Mouse (Mus musculus) heart, postnatal 0 days (tissue): Measurements from ENCODE around the gene Gcgr.

ENCODE experiments used
- CTCF ChIP-seq: IDR thresholded peaks from 2 replicates; pipeline ENCODE4 v1.5.1; 2016; ENCODE audit warnings: antibody characterized with exemption, control low read depth, low read depth
- EP300 ChIP-seq: IDR thresholded peaks from 2 replicates; pipeline ENCODE4 v1.6.1; 2016; ENCODE audit warnings: antibody characterized with exemption, low read depth

- TF ChIP-seq CTCF = no peak
- no peak for TF ChIP-seq EP300
Measured at GRCm38 (mm10) chr11:120498891-120499290, 31.6 kb upstream of the Gcgr start.
